Mouse (Mus musculus) midbrain, postnatal 0 days (tissue): ENCODE data around the gene Cfap61. TPM values are rescaled to one million over a fixed set of nuclear protein-coding genes. Genes with fewer than 3 reads are reported as not detected.

ENCODE experiments used
- ATAC-seq: fragments of 200-750 bp; cut with Nextera tagmentation; 2 replicates; pipeline ENCODE4 v1.8.0; 2017; ENCODE audit warnings: moderate number of reproducible peaks, mild to moderate bottlenecking, moderate TSS enrichment, moderate library complexity; ENCODE audit not compliant: low FRiP score
- DNase-seq: peaks from one replicate; pipeline ENCODE4 v3.0.0-alpha.2; 2015; ENCODE audit warnings: low spot score
- H3K27ac ChIP-seq: fragments of 300-500 bp; sonication (generic); 2 replicates; pipeline ENCODE4 v1.5.1; 2014; ENCODE audit warnings: low read depth, mild to moderate bottlenecking, low read length, mixed read lengths
- H3K27me3 ChIP-seq: fragments of 300-500 bp; sonication (generic); 2 replicates; pipeline ENCODE4 v1.6.1; 2014; ENCODE audit warnings: low read length, control low read depth, mixed read lengths; ENCODE audit not compliant: insufficient read depth
- H3K36me3 ChIP-seq: fragments of 300-500 bp; sonication (generic); 2 replicates; pipeline ENCODE4 v1.6.1; 2014; ENCODE audit warnings: low read length, control low read depth, mixed read lengths; ENCODE audit not compliant: insufficient read depth
- H3K4me1 ChIP-seq: fragments of 300-500 bp; sonication (generic); 2 replicates; pipeline ENCODE4 v1.6.1; 2014; ENCODE audit warnings: mild to moderate bottlenecking, control low read depth, antibody characterized with exemption, low read length, mixed read lengths; ENCODE audit not compliant: insufficient read depth
- H3K4me2 ChIP-seq: fragments of 300-500 bp; sonication (generic); 2 replicates; pipeline ENCODE4 v1.6.1; 2014; ENCODE audit warnings: low read depth, mild to moderate bottlenecking, low read length, mixed read lengths; ENCODE audit not compliant: poor library complexity, severe bottlenecking
- H3K4me3 ChIP-seq: fragments of 300-500 bp; sonication (generic); 2 replicates; pipeline ENCODE4 v1.5.1; 2014; ENCODE audit warnings: low read depth, mild to moderate bottlenecking, low read length, moderate library complexity
- H3K9ac ChIP-seq: fragments of 300-500 bp; sonication (generic); replicated peaks from 2 replicates; pipeline ENCODE4 v1.6.1; 2014; ENCODE audit warnings: mild to moderate bottlenecking, low read length, moderate library complexity, mixed read lengths; ENCODE audit not compliant: poor library complexity, severe bottlenecking
- H3K9me3 ChIP-seq: fragments of 300-500 bp; sonication (generic); 2 replicates; pipeline ENCODE4 v1.6.1; 2016; ENCODE audit warnings: low read length, control low read depth
- CTCF ChIP-seq: IDR thresholded peaks from 2 replicates; pipeline ENCODE4 v1.5.1; 2016; ENCODE audit warnings: antibody characterized with exemption, mild to moderate bottlenecking
- WGBS: fragments of 180-500 bp; shearing (Covaris S2); extraction: QIAGEN DNeasy Blood & Tissue Kit; methylation state at CpG from one replicate; pipeline ENCODE4 v1.1.7; 2014; 5-methylcytosine and 5-hydroxymethylcytosine counted together
- polyA plus RNA-seq: library from polyadenylated mRNA; unstranded; fragments of >200 nt; fragmentation: Nextera tagmentation; extraction: Ambion mirVana; gene quantifications from 2 replicates; pipeline ENCODE4 v1.2.1, GENCODE M21; 2015
- total RNA-seq: library from RNA; depleted of rRNA; stranded (reverse); fragments of >200 nt; gene quantifications from 2 replicates; pipeline ENCODE4 v1.2.3, GENCODE M21; 2014

The Cfap61 gene
- total and polyA plus RNA-seq, 2 experiments from 2014 or later, result 2.5 to 3.7 TPM

GRCm38 (mm10) chr2:146061421-146062300 lies 127.1 kb downstream of the Cfap61 start:
- H3K9ac ChIP-seq, result no peak overlapping the region
- H3K4me3 ChIP-seq, result no peak overlapping the region
- 0 out of 2 replicates have a peak, but pooled peaks cover 5% of the 10 kb centered on the region for H3K27me3 ChIP-seq
- H3K9me3 ChIP-seq, result no peaks in the 10 kb centered on the region
- peak; percentile 36; the same call in 1 of the 2 replicates for ATAC-seq
- H3K4me2 ChIP-seq, result peak overlapping the region; percentile 26
- peaks cover 9% of the 10 kb centered on the region; the same call in 1 of the 2 replicates for H3K4me1 ChIP-seq
- WGBS, result 42% methylated on average over 16 of the region's 16 CpGs
- no peak overlapping the region for H3K27ac ChIP-seq
- DNase-seq, result peak; percentile 64
- no peaks in the 10 kb centered on the region for H3K36me3 ChIP-seq
- no peak for TF ChIP-seq CTCF

DNA sequence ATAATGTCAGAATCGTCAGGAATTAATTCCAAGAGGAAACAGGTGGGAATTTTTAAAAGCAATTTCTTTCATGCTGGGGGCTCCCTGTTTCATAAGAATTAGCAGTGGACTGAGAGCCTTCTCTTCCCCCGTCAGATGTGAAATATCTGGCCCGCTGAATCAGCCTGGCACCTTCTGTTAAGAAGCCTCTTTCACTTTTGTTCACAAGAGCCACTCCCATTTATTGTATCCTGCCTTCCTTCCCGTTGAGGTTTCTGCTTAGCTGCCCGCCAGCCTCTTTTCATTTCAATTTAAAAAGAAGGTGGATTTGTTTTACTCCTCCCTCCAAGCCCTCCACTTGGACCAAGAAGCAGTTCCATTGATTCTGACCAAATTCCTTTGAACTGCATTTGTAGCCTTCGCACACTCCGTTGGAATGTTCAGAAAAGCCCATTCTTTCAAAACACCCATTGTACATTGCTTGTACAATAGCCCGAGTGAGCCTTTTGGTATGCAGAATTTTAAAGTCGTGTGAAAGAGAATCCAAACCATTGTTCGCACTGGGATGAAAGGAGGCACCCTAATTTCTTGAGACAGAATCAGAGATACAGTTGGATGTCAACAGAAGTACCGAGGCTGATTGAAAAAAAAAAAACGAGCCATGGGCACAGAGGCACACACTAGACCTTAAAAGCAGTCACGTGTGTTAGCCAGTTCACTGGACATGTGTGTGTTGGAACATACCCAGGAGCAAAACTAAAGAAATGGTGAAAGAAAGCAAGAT lies 127.9 kb downstream of the Cfap61 start:
- Histone ChIP-seq H3K4me3 (no peak overlapping the region), H3K27ac (no peak overlapping the region), H3K27me3 (0 out of 2 replicates have a peak, but pooled peaks cover 5% of the 10 kb centered on the region), H3K9me3 (no peaks in the 10 kb centered on the region), H3K4me1 (peaks cover 9% of the 10 kb centered on the region; the same call in 1 of the 2 replicates), H3K36me3 (no peaks in the 10 kb centered on the region), H3K9ac (no peak overlapping the region), H3K4me2 (peak overlapping the region; percentile 32)
- no peak for TF ChIP-seq CTCF
- 0 out of 2 replicates have a peak, but pooled peaks have one; percentile 9 for ATAC-seq
- WGBS, result 9% methylated on average over 13 of the region's 13 CpGs
- no peak for DNase-seq

DNA sequence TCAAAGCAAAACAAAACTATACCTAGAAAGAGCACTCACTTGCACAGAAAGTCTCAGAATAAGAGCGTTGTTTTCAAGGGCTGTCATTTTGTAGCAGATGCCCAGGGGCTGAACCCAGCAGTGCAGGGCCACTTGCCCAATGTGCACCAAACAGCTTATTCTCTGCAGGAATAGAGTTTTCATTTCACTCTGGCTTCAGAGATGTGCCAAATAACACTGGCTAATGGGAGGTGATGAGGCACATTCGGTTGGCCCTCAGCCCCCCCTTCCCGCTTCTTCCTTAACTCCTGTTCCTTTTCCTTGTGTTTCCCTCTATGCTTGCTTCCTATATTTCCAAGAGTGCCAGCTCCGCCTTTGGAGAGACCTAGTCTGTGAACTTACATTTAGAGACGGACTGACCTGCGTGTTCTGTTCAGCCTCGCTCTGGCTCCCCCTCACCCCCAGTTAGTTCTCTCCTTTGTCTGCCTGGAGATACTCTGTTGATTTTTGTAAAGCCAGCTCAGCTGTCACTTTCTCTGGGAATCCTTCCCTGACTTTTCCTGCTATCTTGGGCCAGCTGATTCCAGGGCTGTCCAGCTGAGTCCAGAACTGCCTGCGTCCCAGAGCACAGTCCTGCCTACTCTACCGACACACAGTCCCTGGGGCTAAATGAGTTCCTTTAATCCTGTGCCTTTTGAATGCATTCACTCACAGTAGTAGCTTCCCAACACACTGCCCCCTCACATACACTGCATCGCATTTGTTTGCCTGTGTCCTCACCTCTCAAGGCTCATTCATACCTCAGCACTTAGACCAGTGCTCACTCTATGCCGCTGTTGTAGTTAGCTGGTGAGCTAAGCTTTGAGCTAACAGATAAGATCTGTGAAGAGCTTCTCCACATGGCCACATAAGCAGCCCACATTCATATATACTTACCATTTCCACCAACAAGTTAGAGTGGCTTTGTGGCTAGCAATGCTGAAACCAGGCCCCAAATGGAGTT lies 128.8 kb downstream of the Cfap61 start:
- TF ChIP-seq CTCF, result no peak
- peaks cover 9% of the 10 kb centered on the region; the same call in 1 of the 2 replicates for H3K4me1 ChIP-seq
- H3K36me3 ChIP-seq, result no peaks in the 10 kb centered on the region
- H3K27me3 ChIP-seq, result 0 out of 2 replicates have a peak, but pooled peaks cover 5% of the 10 kb centered on the region
- ATAC-seq (0 out of 2 replicates have a peak, but pooled peaks have one; percentile 40), DNase-seq (peak; percentile 56)
- no peak overlapping the region for H3K4me3 ChIP-seq
- 28% methylated on average over 11 of the region's 11 CpGs for WGBS
- H3K27ac ChIP-seq, result no peak overlapping the region
- H3K9ac ChIP-seq, result no peak overlapping the region
- H3K4me2 ChIP-seq, result peak overlapping the region; percentile 32; the same call in 1 of the 2 replicates
- no peaks in the 10 kb centered on the region for H3K9me3 ChIP-seq

DNA sequence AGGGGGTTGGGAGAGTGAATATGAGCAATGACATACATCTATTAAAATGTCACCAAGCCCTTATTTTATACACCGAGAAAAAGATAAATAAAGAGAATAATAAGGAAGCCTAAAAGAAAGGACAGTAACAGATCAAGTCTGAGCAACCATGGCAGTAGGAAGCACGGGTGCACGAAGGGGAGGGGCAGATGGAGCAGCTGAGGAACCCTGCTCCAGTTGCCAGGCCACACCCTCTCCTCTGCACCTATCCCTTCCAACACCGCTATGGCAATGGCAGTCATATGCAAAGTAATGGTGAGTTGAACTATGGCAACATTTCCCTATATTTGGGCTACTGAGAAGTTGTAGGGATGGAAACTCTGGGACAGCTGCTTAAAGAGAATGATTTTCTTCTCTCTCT lies 132.8 kb downstream of the Cfap61 start:
- no peaks in the 10 kb centered on the region for H3K36me3 ChIP-seq
- H3K27ac ChIP-seq, result no peak overlapping the region
- no peaks in the 10 kb centered on the region for H3K9me3 ChIP-seq
- no peak overlapping the region for H3K9ac ChIP-seq
- ATAC-seq (no peak), DNase-seq (no peak)
- 51% methylated on average over 4 of the region's 4 CpGs for WGBS
- TF ChIP-seq CTCF, result no peak
- H3K4me1 ChIP-seq, result peaks cover 7% of the 10 kb centered on the region; the same call in 1 of the 2 replicates
- H3K4me2 ChIP-seq, result no peak overlapping the region
- no peak overlapping the region for H3K4me3 ChIP-seq
- 0 out of 2 replicates have a peak, but pooled peaks cover 5% of the 10 kb centered on the region for H3K27me3 ChIP-seq

DNA sequence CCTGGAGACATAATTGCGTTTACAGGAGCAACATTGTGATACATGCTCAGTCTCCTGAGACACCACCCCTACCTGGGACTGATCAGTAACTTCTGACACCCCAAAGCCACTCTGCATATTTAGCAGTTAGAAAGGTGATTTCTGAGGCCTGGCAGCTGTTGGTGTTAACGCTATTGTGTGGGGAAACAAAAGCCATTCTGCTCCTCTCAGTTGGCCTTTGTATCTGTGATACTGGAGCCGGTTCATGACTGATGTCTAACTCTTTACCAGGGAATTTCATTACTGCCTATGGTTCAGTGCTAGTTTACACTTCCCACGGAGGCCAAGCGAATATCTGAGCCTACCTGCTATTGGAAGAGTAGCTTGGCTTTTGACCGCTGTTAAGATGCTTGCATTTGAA lies 138.7 kb downstream of the Cfap61 start:
- WGBS, result 26% methylated on average over 6 of the region's 6 CpGs
- Histone ChIP-seq H3K27ac (no peak overlapping the region), H3K9ac (no peak overlapping the region), H3K4me1 (no peaks in the 10 kb centered on the region), H3K9me3 (no peaks in the 10 kb centered on the region), H3K27me3 (no peaks in the 10 kb centered on the region), H3K4me2 (no peak overlapping the region), H3K36me3 (no peaks in the 10 kb centered on the region), H3K4me3 (no peak overlapping the region)
- no peak for DNase-seq
- TF ChIP-seq CTCF, result no peak
- no peak for ATAC-seq
